Mouse (Mus musculus): ENCODE measurements around the gene Mrpl17.

DNA sequence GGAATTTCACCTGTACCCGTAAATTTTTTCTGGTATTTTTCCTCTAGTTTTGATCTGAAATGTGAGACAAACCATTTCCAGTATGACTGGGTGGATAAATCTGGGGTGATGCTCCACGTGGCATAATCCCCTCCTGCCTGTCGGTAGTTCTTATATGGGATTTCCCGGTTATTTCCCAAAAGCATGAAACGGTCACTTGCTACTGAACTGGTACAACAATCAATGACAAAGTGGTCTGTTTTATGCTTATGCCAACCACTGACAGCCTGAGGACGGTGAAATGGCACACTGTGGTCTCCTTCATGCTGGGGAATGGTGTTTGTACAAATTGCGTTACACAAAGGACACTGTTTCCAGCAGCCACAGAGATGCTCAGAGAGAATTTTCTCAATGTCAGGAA is 13.4 kb upstream of the Mrpl17 start:
- no peak for TF ChIP-seq POLR2A (IDR thresholded peaks at IDR 0.05; ENCODE audit: low read depth, low read length)
- TF ChIP-seq CTCF (conservative IDR thresholded peaks at IDR 0.05; ENCODE audit: insufficient read depth, insufficient read length, low read depth, low read length), result no peak
